Mouse (Mus musculus): ENCODE measurements at regions not wholly inside any gene's neighbourhood (a gene's known extent, or its start where the extent isn't known, plus 50 kb on each side); places are given as distances from the start of the nearest gene placed in this dataset.
A peak's percentile ranks its signal among the peaks of the same experiment; 100 is the strongest.

DNA sequence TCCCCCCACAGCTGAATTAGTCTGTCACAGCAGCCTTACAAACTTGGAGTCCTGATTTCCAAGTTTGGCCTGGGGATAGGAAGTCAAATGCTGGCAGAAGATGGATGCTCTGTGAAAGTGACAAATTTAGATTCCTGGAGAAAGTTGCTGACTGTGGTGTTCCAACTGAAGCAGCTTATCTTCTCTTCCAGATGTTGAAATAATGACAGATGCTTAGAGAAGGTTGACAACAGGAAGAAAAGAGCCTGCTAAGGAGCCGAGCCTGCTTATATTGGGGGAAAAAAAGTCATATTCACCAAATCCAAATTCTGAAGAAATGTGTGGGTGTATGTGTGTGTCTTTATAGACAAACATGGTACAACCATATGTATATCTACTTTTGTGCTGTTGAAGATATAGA, 1380.4 kb upstream of the Cdh8 start:
- Histone ChIP-seq H3K9me3 (ENCODE audit: control insufficient read depth, low read length) (no peaks in the 10 kb centered on the region), H3K9ac (ENCODE audit: low read depth, low read length) (no peak overlapping the region), H3K27me3 (replicated peaks; ENCODE audit: control insufficient read depth, insufficient read depth, low read length) (no peaks in the 10 kb centered on the region), H3K4me3 (ENCODE audit: low read length) (no peak overlapping the region), H3K27ac (ENCODE audit: low read depth, low read length) (no peak overlapping the region), H3K4me2 (ENCODE audit: low read length) (no peak overlapping the region), H3K36me3 (ENCODE audit: control insufficient read depth, insufficient read depth, low read length) (no peaks in the 10 kb centered on the region), H3K4me1 (ENCODE audit: control insufficient read depth, insufficient read depth, low read depth, low read length) (no peaks in the 10 kb centered on the region)
- WGBS = 64% methylated on average over 1 of the region's 1 CpGs
- ATAC-seq = no peak

DNA sequence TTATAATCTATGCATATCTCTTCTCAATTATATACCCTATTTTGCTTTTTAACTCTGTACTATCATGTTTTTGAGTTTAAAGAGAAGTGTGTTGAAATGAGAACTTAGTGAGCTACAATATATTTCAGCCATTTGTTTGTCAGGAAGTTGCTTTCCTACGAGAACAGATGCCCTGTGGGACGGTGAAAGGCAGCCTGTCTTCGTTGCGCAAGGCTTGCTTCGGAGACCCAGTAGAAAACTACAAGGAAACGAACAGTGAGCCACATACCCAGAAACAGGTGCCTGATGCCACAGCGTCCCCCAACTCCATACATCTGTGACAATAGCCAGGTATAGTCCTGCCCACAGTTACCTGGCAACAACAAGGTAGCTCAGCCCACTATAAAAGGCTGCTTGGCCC, 1377.7 kb upstream of the Cdh8 start:
- Histone ChIP-seq H3K4me2 (ENCODE audit: low read length) (no peak overlapping the region), H3K36me3 (ENCODE audit: control insufficient read depth, insufficient read depth, low read length) (no peaks in the 10 kb centered on the region), H3K9me3 (ENCODE audit: control insufficient read depth, low read length) (no peaks in the 10 kb centered on the region), H3K4me3 (ENCODE audit: low read length) (no peak overlapping the region), H3K27ac (ENCODE audit: low read depth, low read length) (no peak overlapping the region), H3K4me1 (ENCODE audit: control insufficient read depth, insufficient read depth, low read depth, low read length) (no peaks in the 10 kb centered on the region), H3K27me3 (replicated peaks; ENCODE audit: control insufficient read depth, insufficient read depth, low read length) (no peaks in the 10 kb centered on the region), H3K9ac (ENCODE audit: low read depth, low read length) (no peak overlapping the region)
- ATAC-seq = no peak
- 88% methylated on average over 7 of the region's 7 CpGs for WGBS

DNA sequence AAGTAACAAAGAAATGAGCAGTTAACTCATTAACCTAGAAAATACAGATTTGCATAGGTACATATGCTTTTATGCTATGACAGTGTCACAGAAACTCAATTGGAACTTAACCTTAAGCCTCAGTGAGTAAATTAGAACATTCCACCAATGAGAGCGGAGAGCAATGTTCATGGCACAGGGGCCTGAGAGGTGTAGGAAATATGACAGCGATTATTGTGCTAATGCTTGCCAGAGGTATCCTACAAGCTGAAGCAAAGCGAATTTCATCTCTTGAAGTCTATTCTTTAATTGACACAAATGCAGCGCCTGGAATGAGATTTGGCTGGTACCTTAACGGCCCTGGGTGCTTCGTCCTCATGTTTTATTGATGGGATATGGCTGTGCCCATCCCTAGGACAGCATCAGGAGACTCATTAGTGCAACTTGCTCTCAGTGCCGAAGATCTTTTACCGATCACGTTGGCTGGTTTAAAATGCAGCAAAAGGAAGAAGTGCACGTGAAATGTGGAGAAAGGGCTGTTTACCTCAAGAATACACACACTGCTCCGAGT, 1374.4 kb upstream of the Cdh8 start:
- Histone ChIP-seq H3K27ac (ENCODE audit: low read depth, low read length) (no peak overlapping the region), H3K27me3 (replicated peaks; ENCODE audit: control insufficient read depth, insufficient read depth, low read length) (no peaks in the 10 kb centered on the region), H3K4me3 (ENCODE audit: low read length) (no peak overlapping the region), H3K4me1 (ENCODE audit: control insufficient read depth, insufficient read depth, low read depth, low read length) (no peaks in the 10 kb centered on the region), H3K9ac (ENCODE audit: low read depth, low read length) (no peak overlapping the region), H3K9me3 (ENCODE audit: control insufficient read depth, low read length) (no peaks in the 10 kb centered on the region), H3K4me2 (ENCODE audit: low read length) (peak overlapping the region; percentile 38), H3K36me3 (ENCODE audit: control insufficient read depth, insufficient read depth, low read length) (no peaks in the 10 kb centered on the region)
- 61% methylated on average over 11 of the region's 11 CpGs for WGBS
- ATAC-seq = no peak

DNA sequence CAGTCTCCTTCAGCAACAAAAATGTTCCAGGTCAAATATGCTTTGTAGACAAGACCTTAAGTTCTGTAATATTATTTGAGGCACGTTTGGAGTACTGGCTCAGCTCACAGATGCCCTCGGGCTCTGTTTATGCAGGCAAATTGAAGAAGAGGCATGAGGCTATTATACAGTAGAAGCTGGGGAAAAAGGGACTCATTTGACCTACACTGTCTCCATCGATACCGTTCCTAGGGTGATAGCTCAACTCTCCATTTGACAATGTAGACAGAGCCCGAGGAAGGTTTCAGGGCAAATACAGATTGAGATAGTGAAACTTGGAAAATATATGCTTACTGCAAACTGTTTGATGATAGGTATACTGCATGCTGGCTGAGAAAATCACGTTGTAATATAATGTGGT, 1371.9 kb upstream of the Cdh8 start:
- no peak overlapping the region for H3K9ac ChIP-seq (ENCODE audit: low read depth, low read length)
- H3K9me3 ChIP-seq (ENCODE audit: control insufficient read depth, low read length) = no peaks in the 10 kb centered on the region
- no peak for ATAC-seq
- H3K4me1 ChIP-seq (ENCODE audit: control insufficient read depth, insufficient read depth, low read depth, low read length) = no peaks in the 10 kb centered on the region
- WGBS = 67% methylated on average over 6 of the region's 6 CpGs
- no peak overlapping the region for H3K4me3 ChIP-seq (ENCODE audit: low read length)
- no peaks in the 10 kb centered on the region for H3K36me3 ChIP-seq (ENCODE audit: control insufficient read depth, insufficient read depth, low read length)
- no peak overlapping the region for H3K4me2 ChIP-seq (ENCODE audit: low read length)
- H3K27ac ChIP-seq (ENCODE audit: low read depth, low read length) = no peak overlapping the region
- no peaks in the 10 kb centered on the region for H3K27me3 ChIP-seq (replicated peaks; ENCODE audit: control insufficient read depth, insufficient read depth, low read length)

DNA sequence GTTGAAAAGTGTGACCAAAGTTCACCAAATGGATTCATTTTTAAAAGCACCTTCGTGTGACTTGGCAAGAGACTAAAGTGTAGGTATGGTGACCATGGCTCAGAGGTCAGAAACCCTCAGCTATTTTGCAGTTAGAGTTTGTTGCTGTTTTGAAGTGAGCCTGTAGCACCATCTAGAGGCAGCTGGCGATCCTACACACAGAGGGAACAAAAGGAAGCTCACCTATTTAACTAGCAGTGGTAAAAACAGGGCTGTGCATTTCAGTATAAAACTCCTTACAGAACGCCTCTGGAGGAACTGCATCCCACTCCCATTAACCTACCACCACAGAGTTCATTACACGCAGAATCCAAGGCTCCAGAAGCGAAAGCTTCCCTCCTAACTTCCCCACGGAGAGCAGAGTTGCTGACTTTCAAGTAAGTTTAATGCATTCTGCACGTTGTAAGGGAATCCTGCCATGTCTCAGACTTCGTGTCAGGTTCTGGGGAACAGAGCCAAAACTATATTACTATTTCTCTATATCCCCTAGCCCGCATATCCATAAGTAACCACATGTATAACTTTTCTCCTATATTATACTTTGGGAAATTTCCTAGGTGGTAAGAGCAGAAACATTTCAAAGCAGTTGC, 1356.6 kb upstream of the Cdh8 start:
- peak; percentile 73 for ATAC-seq
- peak overlapping the region; percentile 45 for H3K4me2 ChIP-seq (ENCODE audit: low read length)
- H3K4me1 ChIP-seq (ENCODE audit: control insufficient read depth, insufficient read depth, low read depth, low read length) = no peaks in the 10 kb centered on the region
- H3K9me3 ChIP-seq (ENCODE audit: control insufficient read depth, low read length) = no peaks in the 10 kb centered on the region
- no peaks in the 10 kb centered on the region for H3K36me3 ChIP-seq (ENCODE audit: control insufficient read depth, insufficient read depth, low read length)
- H3K4me3 ChIP-seq (ENCODE audit: low read length) = peak overlapping the region; percentile 13
- no peaks in the 10 kb centered on the region for H3K27me3 ChIP-seq (replicated peaks; ENCODE audit: control insufficient read depth, insufficient read depth, low read length)
- 25% methylated on average over 9 of the region's 9 CpGs for WGBS
- H3K27ac ChIP-seq (ENCODE audit: low read depth, low read length) = no peak overlapping the region
- H3K9ac ChIP-seq (ENCODE audit: low read depth, low read length) = peak overlapping the region; percentile 15; the same call in 1 of the 2 replicates

DNA sequence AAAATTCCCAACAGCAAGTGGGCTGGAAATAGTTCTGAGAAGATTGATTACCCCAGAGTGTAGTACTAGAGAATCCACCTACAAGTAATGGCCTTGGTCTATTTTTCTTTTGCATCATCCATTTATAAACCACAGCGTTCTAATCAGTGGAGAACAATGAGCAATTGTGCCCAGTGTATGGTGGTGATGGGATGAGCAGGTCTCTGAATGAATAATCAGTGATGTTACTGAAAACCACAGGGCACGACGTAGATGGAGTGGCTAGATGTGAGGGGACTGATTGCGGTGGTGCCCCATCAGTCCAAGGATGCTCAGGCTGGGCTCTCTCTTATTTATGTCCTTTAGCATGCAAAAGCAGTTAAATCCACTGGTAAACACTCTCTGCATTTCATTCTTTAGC, 1353.3 kb upstream of the Cdh8 start:
- ATAC-seq = no peak
- Histone ChIP-seq H3K9me3 (ENCODE audit: control insufficient read depth, low read length) (no peaks in the 10 kb centered on the region), H3K9ac (ENCODE audit: low read depth, low read length) (no peak overlapping the region), H3K4me1 (ENCODE audit: control insufficient read depth, insufficient read depth, low read depth, low read length) (no peaks in the 10 kb centered on the region), H3K27ac (ENCODE audit: low read depth, low read length) (no peak overlapping the region), H3K4me3 (ENCODE audit: low read length) (no peak overlapping the region), H3K27me3 (replicated peaks; ENCODE audit: control insufficient read depth, insufficient read depth, low read length) (no peaks in the 10 kb centered on the region), H3K4me2 (ENCODE audit: low read length) (no peak overlapping the region), H3K36me3 (ENCODE audit: control insufficient read depth, insufficient read depth, low read length) (no peaks in the 10 kb centered on the region)
- WGBS = 32% methylated on average over 4 of the region's 4 CpGs

DNA sequence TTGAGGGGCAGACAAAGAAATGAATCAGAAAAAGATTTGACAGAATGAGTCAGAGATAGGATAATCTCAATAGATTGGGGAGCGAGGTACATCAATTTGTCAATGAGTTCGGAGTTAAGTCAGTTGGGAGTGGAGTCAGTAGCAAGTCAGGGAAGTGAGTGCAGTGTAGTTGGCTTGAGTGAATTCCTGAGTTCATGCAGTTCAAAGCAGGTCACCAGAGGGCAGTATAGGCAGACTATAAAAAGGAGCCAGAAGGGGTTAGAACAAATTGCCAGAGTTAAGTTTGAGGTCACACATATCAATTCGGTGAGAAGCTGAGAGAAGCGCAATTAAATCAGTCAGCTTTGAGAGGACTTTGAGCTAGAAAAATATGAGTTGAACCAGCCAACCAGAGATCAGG, 1317.7 kb upstream of the Cdh8 start:
- ATAC-seq = no peak
- H3K36me3 ChIP-seq (ENCODE audit: control insufficient read depth, insufficient read depth, low read length) = no peaks in the 10 kb centered on the region

DNA sequence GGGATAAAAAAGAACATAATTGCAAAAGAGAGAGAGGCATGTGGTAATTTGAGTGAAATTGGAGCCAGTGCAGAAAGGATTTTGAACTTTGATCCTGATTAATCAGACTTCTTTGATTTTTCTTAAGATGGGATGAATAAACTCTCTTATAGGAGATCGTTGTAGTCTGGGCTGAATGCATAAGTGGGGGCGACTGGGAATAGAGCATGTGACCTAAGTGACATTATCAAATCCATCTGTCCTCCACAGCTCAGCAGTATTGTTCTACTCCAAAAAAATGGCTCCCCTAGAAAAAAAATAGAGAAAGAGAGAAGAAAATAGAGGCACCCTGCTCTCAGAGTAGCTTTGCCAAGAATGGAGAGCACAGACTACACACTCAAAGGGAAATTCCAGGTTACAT, 1286.1 kb upstream of the Cdh8 start:
- no peak overlapping the region for H3K9ac ChIP-seq (ENCODE audit: low read depth, low read length)
- no peak overlapping the region for H3K4me2 ChIP-seq (ENCODE audit: low read length)
- H3K4me3 ChIP-seq (ENCODE audit: low read length) = no peak overlapping the region
- 65% methylated on average over 2 of the region's 2 CpGs for WGBS
- no peaks in the 10 kb centered on the region for H3K27me3 ChIP-seq (replicated peaks; ENCODE audit: control insufficient read depth, insufficient read depth, low read length)
- no peak overlapping the region for H3K27ac ChIP-seq (ENCODE audit: low read depth, low read length)
- no peak for ATAC-seq
- no peaks in the 10 kb centered on the region for H3K4me1 ChIP-seq (ENCODE audit: control insufficient read depth, insufficient read depth, low read depth, low read length)
- H3K36me3 ChIP-seq (ENCODE audit: control insufficient read depth, insufficient read depth, low read length) = no peaks in the 10 kb centered on the region
- H3K9me3 ChIP-seq (ENCODE audit: control insufficient read depth, low read length) = no peaks in the 10 kb centered on the region

More for the DNA sequence above, 1317.7 kb upstream of the Cdh8 start:
- Histone ChIP-seq H3K9ac (ENCODE audit: low read depth, low read length) (no peak overlapping the region), H3K4me1 (ENCODE audit: control insufficient read depth, insufficient read depth, low read depth, low read length) (no peaks in the 10 kb centered on the region), H3K27me3 (replicated peaks; ENCODE audit: control insufficient read depth, insufficient read depth, low read length) (no peaks in the 10 kb centered on the region), H3K4me3 (ENCODE audit: low read length) (no peak overlapping the region), H3K4me2 (ENCODE audit: low read length) (no peak overlapping the region), H3K27ac (ENCODE audit: low read depth, low read length) (no peak overlapping the region), H3K9me3 (ENCODE audit: control insufficient read depth, low read length) (no peaks in the 10 kb centered on the region)
- 81% methylated on average over 4 of the region's 4 CpGs for WGBS

DNA sequence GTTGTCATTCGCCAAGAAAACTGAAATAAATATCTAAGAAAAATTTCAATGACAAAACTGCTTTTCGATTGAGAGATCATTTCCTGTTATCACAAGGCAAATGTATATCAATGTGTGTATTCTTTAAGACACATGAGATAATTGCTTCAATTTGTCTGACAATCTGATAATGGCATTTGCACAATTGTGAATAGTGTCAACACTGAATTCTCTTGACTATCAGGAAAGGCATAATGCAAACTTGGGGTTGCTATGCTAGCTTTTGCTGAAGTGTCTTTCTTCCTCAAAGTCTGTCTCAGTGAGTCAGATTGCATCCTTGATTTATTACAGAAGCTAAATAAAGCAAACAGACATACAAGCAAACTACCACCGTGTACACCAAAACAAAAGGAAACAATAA, 1278.8 kb upstream of the Cdh8 start:
- H3K9ac ChIP-seq (ENCODE audit: low read depth, low read length) = no peak overlapping the region
- no peak overlapping the region for H3K27ac ChIP-seq (ENCODE audit: low read depth, low read length)
- H3K4me3 ChIP-seq (ENCODE audit: low read length) = no peak overlapping the region
- no peaks in the 10 kb centered on the region for H3K27me3 ChIP-seq (replicated peaks; ENCODE audit: control insufficient read depth, insufficient read depth, low read length)
- H3K4me2 ChIP-seq (ENCODE audit: low read length) = no peak overlapping the region
- WGBS = 82% methylated on average over 3 of the region's 3 CpGs
- H3K36me3 ChIP-seq (ENCODE audit: control insufficient read depth, insufficient read depth, low read length) = no peaks in the 10 kb centered on the region
- no peaks in the 10 kb centered on the region for H3K9me3 ChIP-seq (ENCODE audit: control insufficient read depth, low read length)
- H3K4me1 ChIP-seq (ENCODE audit: control insufficient read depth, insufficient read depth, low read depth, low read length) = no peaks in the 10 kb centered on the region
- ATAC-seq = no peak

All from hindbrain, embryonic 16.5 days (tissue).